Mouse (Mus musculus) hindbrain, embryonic 11.5 days (tissue): Measurements from ENCODE around the gene Prm1. TPM values are rescaled to one million over a fixed set of nuclear protein-coding genes. Genes with fewer than 3 reads are reported as not detected.
"Not testable (repeated sequence)": the region's sequence is repeated elsewhere in the genome, so short reads cannot be mapped to it uniquely, and the experiment has no call there.

ENCODE experiments used
- ATAC-seq: fragments of 200-750 bp; cut with Nextera tagmentation; 2 replicates; pipeline ENCODE4 v1.8.0; 2017; ENCODE audit warnings: mild to moderate bottlenecking, moderate TSS enrichment, moderate library complexity; ENCODE audit not compliant: low FRiP score
- DNase-seq: peaks from one replicate; pipeline ENCODE4 v3.0.0-alpha.2; 2015; ENCODE audit warnings: low spot score
- H3K27ac ChIP-seq: fragments of 300-500 bp; sonication (generic); 2 replicates; pipeline ENCODE4 v1.5.1; 2014; ENCODE audit warnings: mild to moderate bottlenecking, low read depth, low read length
- H3K27me3 ChIP-seq: fragments of 300-500 bp; sonication (generic); 2 replicates; pipeline ENCODE4 v1.6.1; 2014; ENCODE audit warnings: mild to moderate bottlenecking, low read length, moderate library complexity, mixed read lengths; ENCODE audit not compliant: control insufficient read depth, insufficient read depth
- H3K36me3 ChIP-seq: fragments of 300-500 bp; sonication (generic); 2 replicates; pipeline ENCODE4 v1.6.1; 2014; ENCODE audit warnings: mild to moderate bottlenecking, low read length, moderate library complexity, mixed read lengths; ENCODE audit not compliant: control insufficient read depth, insufficient read depth
- H3K4me1 ChIP-seq: fragments of 300-500 bp; sonication (generic); replicated peaks from 2 replicates; pipeline ENCODE4 v1.6.1; 2014; ENCODE audit warnings: low read length, mixed read lengths; ENCODE audit not compliant: control insufficient read depth, insufficient read depth
- H3K4me2 ChIP-seq: fragments of 300-500 bp; sonication (generic); replicated peaks from 2 replicates; pipeline ENCODE4 v1.6.1; 2014; ENCODE audit warnings: mild to moderate bottlenecking, low read depth, low read length
- H3K4me3 ChIP-seq: fragments of 300-500 bp; sonication (generic); 2 replicates; pipeline ENCODE4 v1.5.1; 2014; ENCODE audit warnings: low read depth, low read length
- H3K9ac ChIP-seq: fragments of 300-500 bp; sonication (generic); 2 replicates; pipeline ENCODE4 v1.6.1; 2014; ENCODE audit warnings: low read depth, low read length
- H3K9me3 ChIP-seq: fragments of 300-500 bp; sonication (generic); 2 replicates; pipeline ENCODE4 v1.6.1; 2016; ENCODE audit warnings: low read length; ENCODE audit not compliant: control insufficient read depth
- WGBS: fragments of 180-500 bp; shearing (Covaris S2); extraction: QIAGEN DNeasy Blood & Tissue Kit; methylation state at CpG from one replicate; pipeline ENCODE4 v1.1.7; 2014; 5-methylcytosine and 5-hydroxymethylcytosine counted together
- polyA plus RNA-seq: library from polyadenylated mRNA; unstranded; fragments of >200 nt; fragmentation: Nextera tagmentation; extraction: Ambion mirVana; gene quantifications from 2 replicates; pipeline ENCODE4 v1.2.1, GENCODE M21; 2014

The Prm1 gene
- polyA plus RNA-seq, 1 experiment from 2014 or later, result not detected

DNA sequence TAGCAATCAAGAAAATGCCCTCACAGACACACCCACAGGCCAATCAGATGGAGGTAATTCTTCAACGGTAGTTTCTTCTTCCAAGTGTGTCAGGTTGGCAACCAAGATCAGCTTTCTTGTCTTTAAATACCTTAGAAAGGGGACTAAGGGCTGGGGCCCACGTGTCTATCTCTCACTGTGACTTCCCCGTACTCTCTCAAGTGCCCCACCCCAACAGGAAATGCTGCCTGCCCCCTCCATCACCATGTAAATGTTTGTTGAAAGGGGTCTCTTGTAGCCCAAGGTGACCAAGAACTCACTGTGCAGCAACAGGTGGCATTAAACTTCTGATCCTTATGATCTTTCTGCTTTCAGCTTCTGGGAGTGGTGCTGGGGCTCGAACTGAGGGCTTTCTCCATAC, 8.1 kb upstream of the Prm1 start:
- Histone ChIP-seq H3K27me3 (no peaks in the 10 kb centered on the region), H3K9me3 (no peaks in the 10 kb centered on the region), H3K4me3 (no peak overlapping the region), H3K27ac (no peak overlapping the region), H3K4me2 (no peak overlapping the region), H3K4me1 (no peaks in the 10 kb centered on the region), H3K36me3 (no peaks in the 10 kb centered on the region), H3K9ac (no peak overlapping the region)
- no peak for ATAC-seq
- DNase-seq, result no peak
- 77% methylated on average over 4 of the region's 4 CpGs for WGBS

DNA sequence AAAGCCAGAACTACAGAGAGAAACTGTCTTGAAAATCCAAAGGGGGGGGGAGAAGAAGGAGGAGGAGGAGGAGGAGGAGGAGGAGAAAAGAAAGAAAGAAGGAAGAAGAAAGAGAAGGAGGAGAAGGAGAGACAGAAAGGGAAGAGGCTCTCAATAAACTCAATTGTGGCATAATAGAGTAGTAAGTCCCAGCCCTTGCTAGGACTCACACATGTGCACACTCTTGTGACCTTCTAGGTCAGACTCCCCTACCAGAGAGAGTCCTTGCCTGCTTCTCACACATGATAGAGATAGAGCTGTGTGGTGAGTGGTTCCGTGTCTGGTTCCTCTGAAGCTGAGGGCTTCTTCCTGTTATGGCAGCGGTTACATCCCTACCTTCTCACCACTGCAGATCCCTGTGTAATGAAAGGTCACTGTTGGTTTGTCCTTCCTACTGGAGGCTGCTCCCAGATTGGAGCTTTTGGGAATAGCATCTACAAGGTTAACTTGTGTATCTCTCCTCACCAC, 7.3 kb upstream of the Prm1 start, which contains the start of gene Gm11172:
Gene Gm11172 (plus strand): TSS at position 51 of the 507 bp plus-strand sequence.
- ATAC-seq (no peak), DNase-seq (no peak)
- no peaks in the 10 kb centered on the region for H3K36me3 ChIP-seq
- H3K9ac ChIP-seq, result no peak within 1 kb of the TSS
- H3K4me2 ChIP-seq, result no peak within 1 kb of the TSS
- no peaks in the 10 kb centered on the region for H3K4me1 ChIP-seq
- no peaks in the 10 kb centered on the region for H3K9me3 ChIP-seq
- WGBS, result 95% methylated on average over 2 of the region's 2 CpGs
- no peak within 1 kb of the TSS for H3K4me3 ChIP-seq
- no peak within 1 kb of the TSS for H3K27ac ChIP-seq
- no peaks in the 10 kb centered on the region for H3K27me3 ChIP-seq

DNA sequence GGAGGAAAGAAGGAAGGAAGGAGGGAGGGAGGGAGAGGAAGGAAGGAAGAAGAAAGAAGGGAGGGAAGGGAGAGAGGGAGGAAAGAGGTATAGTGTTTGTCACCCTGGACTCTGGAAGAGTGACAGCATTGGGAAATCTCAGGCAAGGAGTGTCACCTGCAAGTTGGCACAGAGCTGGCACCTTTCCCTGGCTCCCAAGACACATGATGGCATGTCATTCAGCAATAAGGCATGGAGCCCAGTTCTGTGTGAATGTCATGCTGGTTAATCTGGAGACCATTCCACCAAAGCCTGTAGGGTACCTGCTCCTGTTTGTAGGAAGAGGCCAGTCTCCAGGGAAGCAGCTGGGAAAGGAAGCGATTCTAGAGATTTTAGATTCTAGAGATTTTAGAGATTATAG, 4.7 kb upstream of the Prm1 start:
- no peaks in the 10 kb centered on the region for H3K9me3 ChIP-seq
- H3K4me3 ChIP-seq, result no peak overlapping the region
- H3K4me2 ChIP-seq, result no peak overlapping the region
- H3K27me3 ChIP-seq, result no peaks in the 10 kb centered on the region
- H3K4me1 ChIP-seq, result no peaks in the 10 kb centered on the region
- H3K9ac ChIP-seq, result no peak overlapping the region
- ATAC-seq (no peak), DNase-seq (no peak)
- WGBS, result 91% methylated on average over 1 of the region's 1 CpGs
- no peak overlapping the region for H3K27ac ChIP-seq
- no peaks in the 10 kb centered on the region for H3K36me3 ChIP-seq

DNA sequence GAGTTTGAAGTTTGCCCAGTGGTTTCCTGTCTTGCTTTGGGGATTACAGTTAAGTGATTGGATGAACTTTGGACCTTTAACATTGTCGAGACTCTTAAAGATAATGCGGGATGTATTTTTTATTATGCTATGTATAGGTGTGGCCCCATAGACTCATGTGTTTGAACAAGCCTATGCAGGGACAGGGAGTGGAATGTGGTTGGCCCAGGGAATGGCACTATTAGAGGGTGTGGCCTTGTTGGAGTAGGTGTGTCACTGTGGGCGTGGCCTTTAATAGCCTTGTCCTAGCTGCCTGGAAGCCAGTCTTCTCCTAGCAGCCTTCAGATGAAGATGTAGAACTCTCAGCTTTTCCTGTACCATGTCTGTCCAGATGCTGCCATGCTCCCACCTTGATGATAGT, 3.2 kb downstream of the Prm1 start:
- not testable (repeated sequence) for H3K27me3 ChIP-seq

DNA sequence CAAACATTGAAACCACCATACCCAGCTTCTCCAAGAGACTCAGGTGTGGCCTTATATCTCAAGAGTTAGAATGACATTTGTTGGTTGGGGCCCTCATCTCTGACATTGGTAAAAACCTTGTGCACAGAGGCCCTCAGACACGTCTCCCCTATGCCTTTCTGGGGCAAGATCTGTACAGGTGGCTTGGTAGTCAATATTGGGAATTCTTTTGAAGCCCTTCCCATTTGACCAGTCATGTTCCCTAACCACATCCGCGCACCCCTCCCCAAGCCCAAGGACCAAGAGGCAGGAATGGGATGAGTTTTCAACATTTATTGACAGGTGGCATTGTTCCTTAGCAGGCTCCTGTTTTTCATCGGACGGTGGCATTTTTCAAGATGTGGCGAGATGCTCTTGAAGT, 9.6 kb downstream of the Prm1 start, which contains the start of gene Prm2:
Gene Prm2 (minus strand): TSS at position 101 of the 400 bp plus-strand sequence.
- 80% methylated on average over 6 of the region's 6 CpGs for WGBS
- H3K4me2 ChIP-seq, result no peak within 1 kb of the TSS
- H3K4me3 ChIP-seq, result no peak within 1 kb of the TSS
- DNase-seq (no peak), ATAC-seq (no peak)
- no peaks in the 10 kb centered on the region for H3K4me1 ChIP-seq
- H3K9me3 ChIP-seq, result no peaks in the 10 kb centered on the region
- H3K27ac ChIP-seq, result no peak within 1 kb of the TSS
- H3K9ac ChIP-seq, result no peak within 1 kb of the TSS
- H3K27me3 ChIP-seq, result no peaks in the 10 kb centered on the region; the same call in 1 of the 2 replicates
- H3K36me3 ChIP-seq, result no peaks in the 10 kb centered on the region

More for the DNA sequence above, 3.2 kb downstream of the Prm1 start:
- H3K4me2 ChIP-seq, H3K4me3 ChIP-seq, H3K36me3 ChIP-seq, H3K4me1 ChIP-seq, H3K9me3 ChIP-seq, H3K27ac ChIP-seq, ATAC-seq, DNase-seq, H3K9ac ChIP-seq: not testable (repeated sequence)
- WGBS, result 88% methylated on average over 3 of the region's 3 CpGs

DNA sequence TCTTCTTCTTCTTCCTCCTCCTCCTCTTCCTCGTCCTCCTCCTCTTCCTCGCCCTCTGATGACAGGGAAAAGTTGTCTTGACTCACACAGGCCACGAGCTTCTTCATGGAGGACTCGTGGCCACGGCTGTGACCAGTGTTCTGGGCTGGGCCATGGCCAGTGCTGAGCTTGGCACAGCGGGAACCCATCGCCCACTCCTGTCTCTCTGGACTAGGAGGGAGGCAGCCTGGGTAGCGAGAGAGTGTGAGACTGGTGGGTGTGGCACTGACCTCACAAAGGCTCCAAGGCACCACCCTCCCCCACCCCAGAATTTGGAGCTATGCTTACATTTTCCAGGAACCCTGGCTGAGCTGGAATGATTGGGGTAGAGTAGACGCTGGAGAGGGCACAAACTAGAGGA, 14.9 kb downstream of the Prm1 start, which contains the start of gene Prm3:
Gene Prm3 (minus strand): TSS at position 213 of the 400 bp plus-strand sequence.
- 73% methylated on average over 9 of the region's 9 CpGs for WGBS
- Histone ChIP-seq H3K4me1 (no peaks in the 10 kb centered on the region; the same call in 1 of the 2 replicates), H3K27me3 (no peaks in the 10 kb centered on the region), H3K9ac (no peak within 1 kb of the TSS), H3K4me3 (no peak within 1 kb of the TSS), H3K27ac (no peak within 1 kb of the TSS), H3K9me3 (no peaks in the 10 kb centered on the region), H3K4me2 (no peak within 1 kb of the TSS), H3K36me3 (no peaks in the 10 kb centered on the region)
- ATAC-seq (no peak), DNase-seq (no peak)

DNA sequence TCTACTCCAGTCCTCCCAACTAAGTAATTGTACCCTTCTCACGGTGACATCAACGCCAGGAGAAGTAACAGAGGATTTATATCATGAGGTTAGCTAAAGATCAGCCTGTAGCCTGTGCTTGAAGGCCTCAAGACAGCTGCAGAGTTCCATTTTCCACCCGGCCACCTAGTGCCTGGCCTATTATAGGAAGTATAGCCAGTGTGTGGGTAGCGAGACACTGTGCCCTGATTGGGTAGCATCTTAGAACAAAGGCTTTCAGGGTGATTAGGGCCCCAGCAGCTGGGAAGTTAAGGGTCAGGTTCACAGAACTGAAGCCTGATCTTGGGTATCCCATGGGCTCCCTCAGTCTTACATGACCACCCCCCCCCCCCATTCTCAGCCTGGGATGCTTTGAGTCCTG, 16.8 kb downstream of the Prm1 start:
- Histone ChIP-seq H3K4me3 (no peak overlapping the region), H3K27me3 (peaks cover 10% of the 10 kb centered on the region), H3K4me2 (no peak overlapping the region), H3K9ac (no peak overlapping the region), H3K4me1 (no peaks in the 10 kb centered on the region; the same call in 1 of the 2 replicates), H3K9me3 (no peaks in the 10 kb centered on the region), H3K36me3 (no peaks in the 10 kb centered on the region), H3K27ac (no peak overlapping the region)
- WGBS, result 47% methylated on average over 4 of the region's 4 CpGs
- DNase-seq (no peak), ATAC-seq (no peak)

DNA sequence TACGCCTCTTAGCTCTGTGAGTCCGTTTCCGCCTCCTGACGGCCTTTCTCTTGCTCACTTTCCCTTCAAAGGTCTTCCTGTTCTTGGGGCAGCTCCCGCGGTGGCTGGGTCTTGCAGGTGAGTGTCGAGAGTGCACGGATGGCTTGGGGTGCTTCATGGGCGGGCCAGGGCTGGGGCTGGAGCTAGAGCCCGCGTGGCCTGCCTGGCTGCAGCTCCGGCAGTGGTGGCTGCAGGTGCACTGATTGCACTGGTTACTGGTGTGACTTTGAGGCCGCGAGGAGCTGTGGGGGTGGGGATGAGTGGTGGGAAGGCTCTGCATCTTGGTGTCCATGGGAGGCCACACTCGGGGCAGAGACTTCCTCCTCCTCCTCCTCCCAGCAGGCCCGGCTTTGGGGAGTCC, 17.4 kb downstream of the Prm1 start, which contains the start of gene Tnp2:
Gene Tnp2 (minus strand): TSS at position 390 of the 400 bp plus-strand sequence.
- ATAC-seq (no peak), DNase-seq (no peak)
- H3K27me3 ChIP-seq, result peaks cover 13% of the 10 kb centered on the region
- H3K36me3 ChIP-seq, result no peaks in the 10 kb centered on the region
- H3K4me1 ChIP-seq, result no peaks in the 10 kb centered on the region; the same call in 1 of the 2 replicates
- H3K4me2 ChIP-seq, result no peak within 1 kb of the TSS
- H3K4me3 ChIP-seq, result no peak within 1 kb of the TSS
- no peaks in the 10 kb centered on the region for H3K9me3 ChIP-seq
- H3K9ac ChIP-seq, result no peak within 1 kb of the TSS
- no peak within 1 kb of the TSS for H3K27ac ChIP-seq
- WGBS, result 53% methylated on average over 16 of the region's 16 CpGs

DNA sequence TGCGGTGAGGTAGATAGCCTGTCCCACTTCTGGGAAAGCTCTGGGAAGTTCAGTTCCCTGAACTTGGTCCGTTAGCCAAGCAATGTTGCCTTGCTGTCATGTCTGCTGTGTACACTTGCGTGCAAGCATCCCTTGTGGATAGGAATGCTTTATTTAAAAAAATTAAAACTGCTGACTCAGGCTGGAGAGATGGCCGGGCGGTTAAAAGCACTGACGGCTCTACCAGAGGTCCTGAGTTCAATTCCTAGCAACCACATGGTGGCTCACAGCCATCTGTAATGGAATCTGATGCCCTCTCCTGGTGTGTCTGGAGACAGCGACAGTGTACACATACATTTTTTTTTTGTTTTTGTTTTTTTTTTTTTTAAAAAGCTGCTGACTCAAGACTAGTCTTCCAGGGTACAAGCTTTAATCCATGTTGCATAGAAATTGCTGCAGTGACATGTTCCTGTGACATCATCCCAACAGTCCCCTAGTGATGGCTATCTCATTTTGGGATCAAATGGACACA, 18.0 kb downstream of the Prm1 start:
- no peaks in the 10 kb centered on the region for H3K9me3 ChIP-seq
- H3K4me3 ChIP-seq, result no peak overlapping the region
- ATAC-seq (no peak), DNase-seq (no peak)
- H3K4me1 ChIP-seq, result no peaks in the 10 kb centered on the region; the same call in 1 of the 2 replicates
- no peaks in the 10 kb centered on the region for H3K36me3 ChIP-seq
- H3K9ac ChIP-seq, result no peak overlapping the region
- no peak overlapping the region for H3K27ac ChIP-seq
- 82% methylated on average over 7 of the region's 7 CpGs for WGBS
- no peak overlapping the region for H3K4me2 ChIP-seq
- peaks cover 15% of the 10 kb centered on the region for H3K27me3 ChIP-seq
